Mouse (Mus musculus) bone marrow, adult 2 months (tissue): ENCODE measurements around the gene Insc.

Experiments used
- CTCF ChIP-seq: fragments of 200-500 bp; IDR thresholded peaks from 2 replicates; pipeline ENCODE4 v1.5.1; 2011; ENCODE audit warnings: low read length, control low read depth; ENCODE audit not compliant: control insufficient read depth, insufficient read depth
- POLR2A ChIP-seq: fragments of 200-500 bp; IDR thresholded peaks from 2 replicates; pipeline ENCODE4 v1.6.1; 2011; ENCODE audit warnings: low read depth, mild to moderate bottlenecking, control low read depth, low read length, borderline replicate concordance; ENCODE audit not compliant: control insufficient read depth

DNA sequence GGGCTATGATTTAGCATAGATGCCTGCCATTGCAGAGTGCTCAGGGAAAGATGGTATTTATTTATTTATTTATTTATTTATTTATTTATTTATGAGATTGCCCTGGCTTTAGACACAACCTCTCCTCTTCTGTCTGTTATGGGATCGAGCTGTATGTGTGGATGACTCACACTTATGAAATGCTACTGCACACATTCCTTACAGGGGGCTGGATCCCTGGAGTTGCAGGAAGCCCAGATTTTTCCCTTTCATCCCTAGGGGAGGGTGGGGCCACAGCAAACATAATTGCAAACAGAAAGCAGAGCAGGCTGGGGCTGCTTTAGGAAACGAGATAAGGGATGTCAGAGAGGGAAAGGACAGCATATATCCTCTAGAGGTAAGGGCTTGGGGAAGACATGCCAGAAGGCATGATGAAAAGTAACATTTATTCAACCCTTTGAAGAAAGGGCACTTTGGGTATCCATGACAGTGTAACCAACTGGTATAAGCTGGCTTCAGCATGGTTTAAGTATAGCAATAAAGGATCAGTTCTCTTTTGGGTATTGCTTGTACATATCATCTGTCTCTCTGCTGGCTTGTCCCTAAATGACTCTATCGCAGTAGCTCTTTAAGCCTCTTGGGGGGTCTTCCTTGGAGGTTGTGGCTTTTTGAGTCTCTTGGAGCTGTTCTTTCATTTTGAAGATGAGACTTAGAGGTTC, 130.0 kb downstream of the Insc start:
- TF ChIP-seq CTCF (no peak), POLR2A (no peak)
